Mouse (Mus musculus): ENCODE data around the gene Pdia5. TPM values are rescaled to one million over a fixed set of nuclear protein-coding genes. Genes with fewer than 3 reads are reported as not detected.

Gene Pdia5
- polyA plus RNA-seq, 1 experiment from 2014 or later = 23.5 TPM

- no peak overlapping the region for H3K27ac ChIP-seq (replicated peaks)
These were observed 32.4 kb downstream of the Pdia5 start for GRCm38 (mm10) chr16:35458297-35458696.

GRCm38 (mm10) chr16:35457488-35457887, 33.2 kb downstream of the Pdia5 start:
- Histone ChIP-seq H3K4me3 (no peak overlapping the region), H3K4me1 (0 out of 2 replicates have a peak, but pooled peaks cover 6% of the 10 kb centered on the region), H3K36me3 (replicated peaks) (peaks cover 67% of the 10 kb centered on the region), H3K27me3 (replicated peaks; ENCODE audit: low read depth, poor library complexity, severe bottlenecking) (no peaks in the 10 kb centered on the region), H3K9me3 (no peaks in the 10 kb centered on the region), H3K27ac (replicated peaks) (no peak overlapping the region)
- no peak for DNase-seq (ENCODE audit: low spot score)
- WGBS = 87% methylated on average over 8 of the region's 8 CpGs

More at GRCm38 (mm10) chr16:35458297-35458696, 32.4 kb downstream of the Pdia5 start:
- no peak for DNase-seq (ENCODE audit: low spot score)
- no peak overlapping the region for H3K4me3 ChIP-seq
- WGBS = 83% methylated on average over 11 of the region's 11 CpGs
- no peaks in the 10 kb centered on the region for H3K27me3 ChIP-seq (replicated peaks; ENCODE audit: low read depth, poor library complexity, severe bottlenecking)
- H3K9me3 ChIP-seq = no peaks in the 10 kb centered on the region
- peaks cover 68% of the 10 kb centered on the region for H3K36me3 ChIP-seq (replicated peaks)
- 0 out of 2 replicates have a peak, but pooled peaks cover 6% of the 10 kb centered on the region for H3K4me1 ChIP-seq

GRCm38 (mm10) chr16:35457011-35457419, 33.7 kb downstream of the Pdia5 start:
- Histone ChIP-seq H3K36me3 (replicated peaks) (peaks cover 62% of the 10 kb centered on the region), H3K4me3 (no peak overlapping the region), H3K4me1 (0 out of 2 replicates have a peak, but pooled peaks cover 6% of the 10 kb centered on the region), H3K27me3 (replicated peaks; ENCODE audit: low read depth, poor library complexity, severe bottlenecking) (no peaks in the 10 kb centered on the region), H3K9me3 (no peaks in the 10 kb centered on the region), H3K27ac (replicated peaks) (no peak overlapping the region)
- DNase-seq (ENCODE audit: low spot score) = no peak
- 91% methylated on average over 7 of the region's 7 CpGs for WGBS

GRCm38 (mm10) chr16:35456305-35456704, 34.4 kb downstream of the Pdia5 start:
- no peak for DNase-seq (ENCODE audit: low spot score)
- Histone ChIP-seq H3K4me1 (0 out of 2 replicates have a peak, but pooled peaks cover 6% of the 10 kb centered on the region), H3K27me3 (replicated peaks; ENCODE audit: low read depth, poor library complexity, severe bottlenecking) (no peaks in the 10 kb centered on the region), H3K9me3 (no peaks in the 10 kb centered on the region), H3K4me3 (no peak overlapping the region), H3K27ac (replicated peaks) (no peak overlapping the region), H3K36me3 (replicated peaks) (peaks cover 56% of the 10 kb centered on the region)
- 91% methylated on average over 9 of the region's 9 CpGs for WGBS

GRCm38 (mm10) chr16:35455822-35456221, 34.9 kb downstream of the Pdia5 start:
- H3K9me3 ChIP-seq = no peaks in the 10 kb centered on the region
- H3K4me1 ChIP-seq = 0 out of 2 replicates have a peak, but pooled peaks cover 6% of the 10 kb centered on the region
- peaks cover 55% of the 10 kb centered on the region for H3K36me3 ChIP-seq (replicated peaks)
- no peaks in the 10 kb centered on the region for H3K27me3 ChIP-seq (replicated peaks; ENCODE audit: low read depth, poor library complexity, severe bottlenecking)
- H3K27ac ChIP-seq (replicated peaks) = no peak overlapping the region
- DNase-seq (ENCODE audit: low spot score) = no peak
- WGBS = 94% methylated on average over 10 of the region's 10 CpGs
- no peak overlapping the region for H3K4me3 ChIP-seq

- Histone ChIP-seq H3K36me3 (replicated peaks) (peaks cover 38% of the 10 kb centered on the region), H3K4me1 (no peaks in the 10 kb centered on the region), H3K27ac (replicated peaks) (no peak overlapping the region), H3K27me3 (replicated peaks; ENCODE audit: low read depth, poor library complexity, severe bottlenecking) (no peaks in the 10 kb centered on the region), H3K4me3 (no peak overlapping the region), H3K9me3 (no peaks in the 10 kb centered on the region)
- DNase-seq (ENCODE audit: low spot score) = no peak
- WGBS = 95% methylated on average over 16 of the region's 16 CpGs
These were observed 40.5 kb downstream of the Pdia5 start for GRCm38 (mm10) chr16:35450018-35450630.

GRCm38 (mm10) chr16:35442026-35442415, 48.7 kb downstream of the Pdia5 start:
- DNase-seq (ENCODE audit: low spot score) = no peak
- Histone ChIP-seq H3K9me3 (no peaks in the 10 kb centered on the region), H3K27ac (replicated peaks) (no peak overlapping the region), H3K27me3 (replicated peaks; ENCODE audit: low read depth, poor library complexity, severe bottlenecking) (no peaks in the 10 kb centered on the region), H3K4me1 (no peaks in the 10 kb centered on the region), H3K4me3 (no peak overlapping the region), H3K36me3 (replicated peaks) (peaks cover 31% of the 10 kb centered on the region)
- WGBS = 94% methylated on average over 4 of the region's 4 CpGs

- H3K4me3 ChIP-seq = no peak overlapping the region
- H3K27ac ChIP-seq (replicated peaks) = no peak overlapping the region
- no peaks in the 10 kb centered on the region for H3K4me1 ChIP-seq
- H3K36me3 ChIP-seq (replicated peaks) = peaks cover 37% of the 10 kb centered on the region
- no peak for DNase-seq (ENCODE audit: low spot score)
- H3K9me3 ChIP-seq = no peaks in the 10 kb centered on the region
- WGBS = 90% methylated on average over 9 of the region's 9 CpGs
- no peaks in the 10 kb centered on the region for H3K27me3 ChIP-seq (replicated peaks; ENCODE audit: low read depth, poor library complexity, severe bottlenecking)
These were observed 49.2 kb downstream of the Pdia5 start for GRCm38 (mm10) chr16:35441346-35442025.

- 84% methylated on average over 1 of the region's 1 CpGs for WGBS
- H3K36me3 ChIP-seq (replicated peaks) = peaks cover 51% of the 10 kb centered on the region
- DNase-seq (ENCODE audit: low spot score) = no peak
These were observed 51.6 kb downstream of the Pdia5 start for GRCm38 (mm10) chr16:35439046-35439445.

GRCm38 (mm10) chr16:35431608-35432007, 59.1 kb downstream of the Pdia5 start:
- no peak overlapping the region for H3K27ac ChIP-seq (replicated peaks)
- DNase-seq (ENCODE audit: low spot score) = no peak
- no peaks in the 10 kb centered on the region; the same call in 1 of the 2 replicates for H3K4me1 ChIP-seq
- H3K9me3 ChIP-seq = no peaks in the 10 kb centered on the region
- H3K4me3 ChIP-seq = no peak overlapping the region
- H3K36me3 ChIP-seq (replicated peaks) = peaks cover 36% of the 10 kb centered on the region
- 92% methylated on average over 4 of the region's 4 CpGs for WGBS
- no peaks in the 10 kb centered on the region for H3K27me3 ChIP-seq (replicated peaks; ENCODE audit: low read depth, poor library complexity, severe bottlenecking)

More at GRCm38 (mm10) chr16:35439046-35439445, 51.6 kb downstream of the Pdia5 start:
- no peaks in the 10 kb centered on the region for H3K9me3 ChIP-seq
- no peak overlapping the region for H3K27ac ChIP-seq (replicated peaks)
- no peak overlapping the region for H3K4me3 ChIP-seq
- no peaks in the 10 kb centered on the region for H3K4me1 ChIP-seq
- H3K27me3 ChIP-seq (replicated peaks; ENCODE audit: low read depth, poor library complexity, severe bottlenecking) = no peaks in the 10 kb centered on the region

GRCm38 (mm10) chr16:35424926-35425325, 65.7 kb downstream of the Pdia5 start:
- 91% methylated on average over 4 of the region's 4 CpGs for WGBS
- H3K27ac ChIP-seq (replicated peaks) = no peak overlapping the region

GRCm38 (mm10) chr16:35423250-35424139, 67.2 kb downstream of the Pdia5 start:
- no peaks in the 10 kb centered on the region for H3K27me3 ChIP-seq (replicated peaks; ENCODE audit: low read depth, poor library complexity, severe bottlenecking)
- 67% methylated on average over 18 of the region's 18 CpGs for WGBS
- DNase-seq (ENCODE audit: low spot score) = no peak
- H3K36me3 ChIP-seq (replicated peaks) = 0 out of 2 replicates have a peak, but pooled peaks cover 3% of the 10 kb centered on the region
- H3K27ac ChIP-seq (replicated peaks) = no peak overlapping the region
- no peak overlapping the region for H3K4me3 ChIP-seq
- no peaks in the 10 kb centered on the region for H3K9me3 ChIP-seq
- H3K4me1 ChIP-seq = peaks cover 4% of the 10 kb centered on the region; the same call in 1 of the 2 replicates

More at GRCm38 (mm10) chr16:35424926-35425325, 65.7 kb downstream of the Pdia5 start:
- DNase-seq (ENCODE audit: low spot score) = no peak
- H3K36me3 ChIP-seq (replicated peaks) = peaks cover 14% of the 10 kb centered on the region; the same call in 1 of the 2 replicates
- peaks cover 4% of the 10 kb centered on the region; the same call in 1 of the 2 replicates for H3K4me1 ChIP-seq
- no peak overlapping the region for H3K4me3 ChIP-seq
- no peaks in the 10 kb centered on the region for H3K27me3 ChIP-seq (replicated peaks; ENCODE audit: low read depth, poor library complexity, severe bottlenecking)
- H3K9me3 ChIP-seq = no peaks in the 10 kb centered on the region

All from embryonic facial prominence, embryonic 10.5 days (tissue).